Mouse (Mus musculus) stomach, embryonic 15.5 days (tissue): ENCODE measurements around the gene Mreg. TPM values are rescaled to one million over a fixed set of nuclear protein-coding genes. Genes with fewer than 3 reads are reported as not detected.
"Not testable (repeated sequence)": the region's sequence is repeated elsewhere in the genome, so short reads cannot be mapped to it uniquely, and the experiment has no call there.

Experiments used
- ATAC-seq: fragments of 200-750 bp; cut with Nextera tagmentation; 2 replicates; pipeline ENCODE4 v1.8.0; 2017; ENCODE audit warnings: low read depth, moderate number of reproducible peaks, moderate TSS enrichment; ENCODE audit not compliant: insufficient read depth, low FRiP score
- H3K27ac ChIP-seq: fragments of 300-500 bp; sonication (generic); 2 replicates; pipeline ENCODE4 v1.5.1; 2015; ENCODE audit warnings: mild to moderate bottlenecking, inconsistent platforms
- H3K27me3 ChIP-seq: fragments of 300-500 bp; sonication (generic); replicated peaks from 2 replicates; pipeline ENCODE4 v1.6.1; 2015; ENCODE audit warnings: inconsistent platforms
- H3K36me3 ChIP-seq: fragments of 300-500 bp; sonication (generic); 2 replicates; pipeline ENCODE4 v1.6.1; 2015; ENCODE audit warnings: inconsistent platforms
- H3K4me1 ChIP-seq: fragments of 300-500 bp; sonication (generic); 2 replicates; pipeline ENCODE4 v1.6.1; 2015; ENCODE audit warnings: inconsistent platforms
- H3K4me2 ChIP-seq: fragments of 300-500 bp; sonication (generic); 2 replicates; pipeline ENCODE4 v1.6.1; 2015; ENCODE audit warnings: mild to moderate bottlenecking, inconsistent platforms
- H3K4me3 ChIP-seq: fragments of 300-500 bp; sonication (generic); replicated peaks from 2 replicates; pipeline ENCODE4 v1.5.1; 2015; ENCODE audit warnings: inconsistent platforms
- H3K9ac ChIP-seq: fragments of 300-500 bp; sonication (generic); 2 replicates; pipeline ENCODE4 v1.6.1; 2015; ENCODE audit warnings: inconsistent platforms
- H3K9me3 ChIP-seq: fragments of 300-500 bp; sonication (generic); 2 replicates; pipeline ENCODE4 v1.6.1; 2016; ENCODE audit warnings: inconsistent platforms
- WGBS: fragments of 180-500 bp; shearing (Covaris S2); methylation state at CpG from one replicate; pipeline ENCODE4 v1.1.7; 2015; 5-methylcytosine and 5-hydroxymethylcytosine counted together
- polyA plus RNA-seq: library from polyadenylated mRNA; unstranded; fragments of >200 nt; fragmentation: Nextera tagmentation; extraction: Ambion mirVana; gene quantifications from 2 replicates; pipeline ENCODE4 v1.2.1, GENCODE M21; 2015

Mreg gene
- polyA plus RNA-seq: 8.5 and 9.7 TPM in 2 replicates

GRCm38 (mm10) chr1:72211701-72212699 lies at the start of gene Mreg:
Gene Mreg (minus strand): TSS chr1:72212307.
- Histone ChIP-seq H3K27me3 (no peaks in the 10 kb centered on the region), H3K27ac (no peak within 1 kb of the TSS)
- under 1% methylated on average over 79 of the region's 89 CpGs for WGBS

GRCm38 (mm10) chr1:72256381-72257256 lies 44.5 kb upstream of the Mreg start:
- Histone ChIP-seq H3K36me3 (peaks cover 7% of the 10 kb centered on the region; the same call in 1 of the 2 replicates), H3K4me1 (peaks cover 19% of the 10 kb centered on the region), H3K4me3 (no peak overlapping the region), H3K4me2 (peak overlapping the region; percentile 69; the same call in 1 of the 2 replicates), H3K9me3 (no peaks in the 10 kb centered on the region), H3K9ac (no peak overlapping the region), H3K27ac (no peak overlapping the region), H3K27me3 (no peaks in the 10 kb centered on the region)
- ATAC-seq: no peak
- WGBS: 82% methylated on average over 9 of the region's 9 CpGs

More at GRCm38 (mm10) chr1:72211701-72212699, at the start of gene Mreg:
- ATAC-seq: peak; percentile 75; the same call in 1 of the 2 replicates
- H3K36me3 ChIP-seq: no peaks in the 10 kb centered on the region
- peak within 1 kb of the TSS; percentile 67 for H3K4me3 ChIP-seq
- H3K4me2 ChIP-seq: peak within 1 kb of the TSS; percentile 100
- H3K9me3 ChIP-seq: no peaks in the 10 kb centered on the region
- 0 out of 2 replicates have a peak, but pooled peaks cover 13% of the 10 kb centered on the region for H3K4me1 ChIP-seq
- H3K9ac ChIP-seq: peak within 1 kb of the TSS; percentile 39

DNA sequence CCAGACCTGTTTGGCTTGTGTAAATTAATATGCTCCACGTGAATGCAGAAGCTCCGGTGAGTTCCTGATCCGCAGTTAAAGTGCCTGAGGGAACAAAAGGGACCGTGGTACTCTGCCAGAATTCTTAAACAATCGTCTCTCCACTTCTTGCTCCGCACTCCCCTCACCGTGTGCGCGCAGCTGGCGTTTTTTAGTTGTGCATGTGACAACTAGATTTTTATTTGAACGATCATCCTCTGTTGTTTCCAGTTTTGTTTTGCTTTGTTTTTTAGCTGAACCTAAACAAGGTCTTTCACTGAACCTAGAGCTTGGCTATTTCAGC lies 43.7 kb upstream of the Mreg start:
- Histone ChIP-seq H3K9ac (no peak overlapping the region), H3K27ac (peak overlapping the region; percentile 89), H3K4me2 (peak overlapping the region; percentile 69), H3K36me3 (peaks cover 7% of the 10 kb centered on the region; the same call in 1 of the 2 replicates), H3K4me3 (peak overlapping the region; percentile 41), H3K27me3 (no peaks in the 10 kb centered on the region), H3K9me3 (no peaks in the 10 kb centered on the region), H3K4me1 (peaks cover 19% of the 10 kb centered on the region)
- no peak for ATAC-seq
- WGBS: 27% methylated on average over 11 of the region's 11 CpGs

GRCm38 (mm10) chr1:72255062-72255853 lies 43.2 kb upstream of the Mreg start:
- H3K9me3 ChIP-seq: no peaks in the 10 kb centered on the region
- ATAC-seq: peak; percentile 90
- WGBS: 3% methylated on average over 15 of the region's 15 CpGs
- H3K9ac ChIP-seq: 0 out of 2 replicates have a peak overlapping the region, but pooled peaks have one; percentile 30
- H3K4me1 ChIP-seq: peaks cover 19% of the 10 kb centered on the region
- H3K27me3 ChIP-seq: no peaks in the 10 kb centered on the region
- H3K4me2 ChIP-seq: peak overlapping the region; percentile 69
- H3K27ac ChIP-seq: peak overlapping the region; percentile 89
- peak overlapping the region; percentile 41 for H3K4me3 ChIP-seq
- peaks cover 7% of the 10 kb centered on the region; the same call in 1 of the 2 replicates for H3K36me3 ChIP-seq

- Histone ChIP-seq H3K4me1 (peaks cover 19% of the 10 kb centered on the region), H3K9me3 (no peaks in the 10 kb centered on the region), H3K27me3 (no peaks in the 10 kb centered on the region), H3K27ac (peak overlapping the region; percentile 89), H3K4me3 (peak overlapping the region; percentile 41), H3K4me2 (peak overlapping the region; percentile 69), H3K9ac (peak overlapping the region; percentile 30; the same call in 1 of the 2 replicates), H3K36me3 (0 out of 2 replicates have a peak, but pooled peaks cover under 1% of the 10 kb centered on the region)
- ATAC-seq: peak; percentile 88
- WGBS: under 1% methylated on average over 35 of the region's 35 CpGs
These were observed 42.5 kb upstream of the Mreg start for GRCm38 (mm10) chr1:72254545-72255061.

DNA sequence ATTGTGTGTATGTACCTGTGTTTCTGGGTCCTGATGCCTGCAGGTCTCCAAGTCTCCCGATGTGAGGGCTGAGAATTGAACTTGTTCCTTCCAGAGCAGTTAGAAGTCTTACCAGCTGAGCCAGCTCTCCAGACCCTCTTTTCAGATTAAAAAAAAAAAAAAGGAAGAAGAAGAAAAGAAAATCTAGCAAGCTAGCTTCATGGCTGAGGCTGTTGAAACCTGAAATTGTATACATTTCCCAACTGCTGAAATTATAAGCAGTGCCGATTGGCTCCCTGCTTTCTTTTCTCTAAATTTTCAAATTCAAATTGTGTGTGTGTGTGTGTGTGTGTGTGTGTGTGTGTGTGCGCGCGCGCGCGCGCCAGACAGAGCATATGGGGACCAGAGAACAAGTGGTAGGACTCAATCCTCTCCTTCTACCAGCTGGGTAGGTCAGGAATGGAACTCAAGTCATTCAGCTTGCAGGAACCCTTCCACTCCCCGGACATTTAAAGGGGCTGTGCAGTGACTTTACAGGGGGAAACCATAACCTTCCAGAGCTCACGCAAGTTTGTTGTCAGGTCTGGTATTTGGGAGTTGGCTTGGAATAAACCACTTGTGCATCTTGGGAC lies 41.9 kb upstream of the Mreg start:
- Histone ChIP-seq H3K9ac (no peak overlapping the region), H3K27ac (peak overlapping the region; percentile 89; the same call in 1 of the 2 replicates), H3K27me3 (no peaks in the 10 kb centered on the region), H3K4me2 (peak overlapping the region; percentile 69), H3K4me3 (peak overlapping the region; percentile 41), H3K4me1 (peaks cover 19% of the 10 kb centered on the region), H3K36me3 (no peaks in the 10 kb centered on the region), H3K9me3 (no peaks in the 10 kb centered on the region)
- no peak for ATAC-seq
- 31% methylated on average over 11 of the region's 11 CpGs for WGBS

GRCm38 (mm10) chr1:72251806-72252205 lies 39.7 kb upstream of the Mreg start:
- WGBS: 74% methylated on average over 1 of the region's 1 CpGs
- peaks cover 15% of the 10 kb centered on the region for H3K4me1 ChIP-seq
- no peaks in the 10 kb centered on the region for H3K36me3 ChIP-seq
- H3K27ac ChIP-seq: no peak overlapping the region
- no peak overlapping the region for H3K4me2 ChIP-seq
- ATAC-seq: no peak
- no peak overlapping the region for H3K4me3 ChIP-seq
- no peaks in the 10 kb centered on the region for H3K9me3 ChIP-seq
- H3K27me3 ChIP-seq: no peaks in the 10 kb centered on the region
- no peak overlapping the region for H3K9ac ChIP-seq

DNA sequence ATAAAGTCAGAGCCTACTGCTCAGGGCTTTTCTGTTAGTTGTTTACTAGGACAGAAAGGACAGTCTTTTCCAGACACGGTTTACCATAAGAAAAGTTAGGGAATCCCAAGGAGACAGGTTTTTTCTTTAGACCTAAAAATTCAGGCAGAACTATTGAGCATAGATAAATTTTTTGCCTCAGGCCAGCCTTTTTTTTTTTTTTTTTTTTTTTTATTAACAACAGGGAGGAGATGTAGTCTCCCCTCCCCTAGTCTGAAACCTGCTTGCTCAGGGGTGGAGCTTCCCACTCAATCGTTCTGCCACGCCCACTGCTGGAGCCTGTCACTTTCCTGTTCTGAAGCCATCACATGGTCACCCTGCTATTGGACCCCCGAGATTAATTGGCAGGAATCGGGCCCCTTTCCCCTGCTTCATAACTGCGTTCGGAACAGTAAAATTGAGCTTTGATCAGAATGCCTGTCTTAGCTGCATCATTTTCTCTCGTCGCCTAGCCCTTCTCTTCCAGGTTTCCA lies 36.2 kb upstream of the Mreg start:
- 45% methylated on average over 9 of the region's 9 CpGs for WGBS
- not testable (repeated sequence) for H3K36me3 ChIP-seq, H3K4me3 ChIP-seq, H3K27me3 ChIP-seq, ATAC-seq, H3K9ac ChIP-seq, H3K27ac ChIP-seq, H3K4me1 ChIP-seq, H3K9me3 ChIP-seq, H3K4me2 ChIP-seq

DNA sequence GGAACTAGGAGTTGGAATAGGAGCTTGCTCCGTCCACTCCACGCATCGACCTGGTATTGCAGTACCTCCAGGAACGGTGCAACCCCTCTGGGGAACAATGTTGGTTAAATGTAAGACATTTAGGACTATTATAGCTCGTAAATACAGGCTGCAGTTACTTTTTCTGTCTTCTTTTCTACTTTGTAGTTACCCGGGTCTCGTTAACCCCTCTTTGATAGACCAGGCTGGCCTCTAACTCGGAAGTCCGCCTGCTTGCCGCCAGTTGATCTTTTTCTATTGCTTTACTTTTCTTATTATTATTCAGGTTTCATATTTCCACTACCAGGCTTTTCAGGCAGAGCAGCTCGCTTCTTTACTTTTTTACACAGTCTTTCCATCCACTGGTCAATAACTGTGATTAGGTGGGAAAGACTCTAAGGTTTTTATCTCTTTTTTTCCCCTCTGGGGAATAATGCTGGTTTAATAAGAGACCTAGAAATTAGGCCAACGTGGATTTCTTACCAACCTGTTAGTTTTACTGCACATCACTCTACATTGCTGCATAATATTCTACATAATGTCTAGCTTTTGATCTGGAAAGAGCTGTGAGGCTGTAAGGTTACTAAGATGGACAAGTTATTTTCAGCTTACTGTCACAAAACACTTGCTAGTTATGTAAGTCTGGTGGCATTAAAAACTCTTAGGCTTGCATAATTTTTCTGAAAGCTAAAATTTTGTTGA lies 32.4 kb upstream of the Mreg start:
- no peaks in the 10 kb centered on the region for H3K4me1 ChIP-seq
- no peaks in the 10 kb centered on the region for H3K9me3 ChIP-seq
- under 1% methylated on average over 12 of the region's 12 CpGs for WGBS
- no peaks in the 10 kb centered on the region for H3K36me3 ChIP-seq
- peak; percentile 90 for ATAC-seq
- peak overlapping the region; percentile 99 for H3K27ac ChIP-seq
- H3K9ac ChIP-seq: no peak overlapping the region
- H3K4me2 ChIP-seq: peak overlapping the region; percentile 69
- no peaks in the 10 kb centered on the region for H3K27me3 ChIP-seq
- H3K4me3 ChIP-seq: peak overlapping the region; percentile 48
